Mouse (Mus musculus) adrenal gland, postnatal 0 days (tissue): Measurements from ENCODE around the gene Klk8. TPM values are rescaled to one million over a fixed set of nuclear protein-coding genes. Genes with fewer than 3 reads are reported as not detected.

ENCODE experiments used
- polyA plus RNA-seq: library from polyadenylated mRNA; unstranded; fragments of >200 nt; fragmentation: Nextera tagmentation; extraction: Ambion mirVana; gene quantifications from 2 replicates; pipeline ENCODE4 v1.2.1, GENCODE M21; 2015

Gene Klk8
- polyA plus RNA-seq, result 7.3 and 16.9 TPM in 2 replicates

DNA sequence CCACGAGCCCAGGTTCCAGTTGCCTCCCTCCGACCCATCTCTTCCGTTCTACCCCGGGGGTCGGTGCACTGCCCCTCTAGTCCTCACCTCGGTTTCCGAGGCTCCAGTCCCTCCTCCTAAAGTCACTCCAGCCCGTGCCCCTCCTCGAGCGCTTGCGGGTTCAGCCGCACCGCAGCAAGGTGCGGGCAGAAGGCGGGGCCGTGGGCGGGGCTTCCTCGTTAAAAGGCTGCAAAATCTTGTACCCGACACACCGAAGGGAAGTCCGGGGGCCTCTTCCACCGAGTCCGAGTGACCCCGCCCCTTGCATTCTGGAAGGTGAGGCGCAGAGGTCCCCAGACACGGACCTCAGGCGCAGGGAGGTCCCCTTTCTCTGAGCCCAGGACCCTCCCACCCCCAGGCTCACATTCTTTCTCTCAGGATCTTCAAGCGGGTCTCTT, at the start of gene Klk8:
Gene Klk8 (plus strand): TSS at position 245 of the 437 bp plus-strand sequence.

DNA sequence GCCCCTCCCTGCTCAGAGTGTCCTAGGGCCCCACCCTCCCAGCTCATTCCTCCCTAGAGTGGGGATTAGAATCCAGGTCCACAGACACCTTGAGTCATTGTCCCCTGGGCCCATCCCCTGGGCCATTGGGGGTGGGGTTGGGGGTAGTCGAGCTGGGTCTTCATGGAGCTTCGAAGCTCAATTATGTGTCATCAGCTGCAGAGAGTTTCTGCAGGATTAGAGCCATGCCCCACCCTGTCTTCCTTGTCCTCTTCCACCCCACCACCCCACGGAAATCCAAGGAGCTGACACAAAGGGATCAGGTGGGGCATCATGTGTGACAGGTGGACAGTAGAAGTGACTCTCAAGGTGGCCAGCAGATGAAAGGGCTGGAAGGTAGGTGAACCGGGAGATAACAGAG, 28.8 kb upstream of the Klk8 start, which contains the start of gene Klk12:
Gene Klk12 (plus strand): TSS at position 301 of the 400 bp plus-strand sequence.

DNA sequence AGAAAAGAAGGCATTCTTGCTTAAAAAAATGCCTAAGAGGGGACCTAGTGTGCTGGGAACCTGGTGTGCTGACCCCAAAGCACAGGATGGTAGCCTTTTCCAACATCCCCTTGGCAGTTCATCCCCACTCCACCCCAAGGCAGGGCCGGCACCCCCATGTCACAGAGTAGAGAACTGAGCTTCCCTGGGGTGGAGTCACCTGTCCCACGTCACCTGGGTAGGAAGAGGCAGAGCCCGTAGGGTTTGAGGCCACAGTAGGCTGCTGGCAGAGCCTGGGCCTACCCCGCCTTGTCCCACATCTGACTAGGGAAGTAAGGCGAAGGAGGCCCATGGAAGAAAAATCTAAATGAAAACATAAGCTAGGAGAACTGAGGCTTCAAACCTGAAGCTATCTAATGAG, 23.0 kb upstream of the Klk8 start, which contains the start of gene Klk11:
Gene Klk11 (plus strand): TSS at position 241 of the 400 bp plus-strand sequence.

DNA sequence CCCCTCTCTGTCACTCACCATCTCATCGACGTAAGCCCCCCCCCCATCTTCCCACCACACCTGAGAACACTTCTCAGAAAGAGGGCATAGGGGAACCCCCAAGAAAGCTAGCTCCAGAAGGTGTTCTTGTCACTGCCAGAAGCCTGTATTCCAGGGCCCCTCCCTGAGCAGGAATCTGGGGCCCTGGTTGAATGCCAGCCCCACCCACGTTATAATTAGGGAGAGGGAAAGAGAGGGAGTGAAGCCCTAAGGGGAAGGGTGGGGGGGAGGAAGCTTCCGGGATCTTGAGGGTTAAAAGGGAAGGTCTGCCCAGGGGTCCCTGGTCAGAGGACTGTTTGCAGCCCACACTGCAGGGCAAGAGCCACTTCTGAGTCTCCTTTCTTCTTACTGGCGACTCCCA, 16.6 kb upstream of the Klk8 start, which contains the start of gene Klk10:
Gene Klk10 (plus strand): TSS at position 290 of the 400 bp plus-strand sequence.

DNA sequence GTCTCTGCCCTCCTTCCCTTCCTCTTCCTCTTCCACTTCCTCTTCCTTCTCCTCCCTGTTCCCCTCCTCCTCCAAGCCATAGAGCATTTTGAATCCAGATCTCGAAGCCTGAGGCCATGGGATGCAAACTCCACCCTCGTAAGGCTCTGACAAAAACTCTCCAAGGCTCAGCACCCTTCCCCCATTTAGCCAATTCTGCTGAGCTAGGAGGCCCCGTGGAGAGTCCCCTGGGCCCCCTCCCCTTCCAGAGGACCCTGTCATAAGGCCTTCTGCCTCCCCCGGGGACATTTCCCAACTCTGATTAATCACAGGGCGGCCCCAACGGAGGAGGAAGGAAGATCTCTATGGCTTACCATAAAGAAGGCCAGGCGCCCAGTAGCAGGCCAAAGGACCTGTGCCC, 5.8 kb upstream of the Klk8 start, which contains the start of gene Klk9:
Gene Klk9 (plus strand): TSS at position 301 of the 400 bp plus-strand sequence.

DNA sequence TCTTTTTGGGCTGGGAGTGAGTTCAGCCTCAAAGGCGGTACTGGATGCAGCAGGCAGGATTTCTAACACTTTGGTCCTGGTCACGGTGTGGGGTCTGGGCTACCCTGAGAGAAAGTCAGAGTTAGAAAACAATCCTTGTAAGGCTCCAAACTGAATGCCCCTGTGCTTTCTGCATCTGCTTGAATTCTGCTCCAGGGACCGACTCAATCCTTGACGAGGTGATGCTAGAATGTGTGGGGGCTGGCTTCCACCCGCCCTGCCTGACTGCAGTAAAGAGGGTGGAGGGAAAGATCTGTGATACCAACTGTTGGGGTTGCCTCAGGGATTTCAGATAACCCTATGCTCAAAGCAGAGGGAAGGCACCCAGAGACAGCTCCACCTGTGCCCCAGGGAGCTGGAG, 13.6 kb downstream of the Klk8 start, which contains the start of gene Klk7:
Gene Klk7 (plus strand): TSS at position 301 of the 400 bp plus-strand sequence.

DNA sequence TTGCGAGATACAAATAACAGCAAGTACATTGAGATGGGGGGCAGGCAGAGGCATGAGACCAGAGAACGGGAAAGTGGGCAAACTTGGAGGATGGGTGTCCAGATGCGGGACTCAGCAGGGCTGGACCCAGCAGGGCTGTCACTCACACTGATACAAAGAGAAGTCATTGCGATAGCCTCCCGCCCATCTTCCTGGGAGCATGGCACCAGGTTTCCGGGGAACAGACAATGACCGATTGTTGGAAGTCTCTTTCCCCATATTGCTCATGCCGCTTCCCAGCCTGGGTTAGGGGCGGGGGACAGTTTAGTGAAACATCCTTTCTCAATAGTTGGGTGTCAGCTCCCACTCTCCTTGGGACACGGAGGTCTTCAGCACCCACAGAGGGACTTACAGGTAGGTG, 26.8 kb downstream of the Klk8 start, which contains the start of gene Klk6:
Gene Klk6 (plus strand): TSS at position 301 of the 400 bp plus-strand sequence.

DNA sequence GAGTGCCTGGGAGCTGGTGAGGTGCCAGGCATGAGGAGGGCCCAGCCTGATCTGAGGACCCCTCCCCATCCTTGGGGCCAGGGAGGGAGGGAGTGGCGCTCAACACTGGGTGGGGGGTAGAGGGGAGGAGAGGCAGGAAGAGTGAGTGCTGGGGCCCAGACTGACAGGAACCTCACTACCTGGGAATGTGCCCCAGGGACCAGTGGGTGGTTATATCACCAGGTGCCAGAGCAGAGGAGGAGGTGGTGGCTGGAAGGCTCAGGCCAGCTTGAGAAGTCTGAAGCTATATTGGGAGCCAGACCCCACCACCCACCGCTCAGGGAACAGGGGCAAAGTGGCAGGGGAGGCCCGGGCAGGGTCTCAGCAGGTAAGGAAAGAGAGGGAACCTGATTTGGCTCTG, 44.3 kb downstream of the Klk8 start, which contains the start of gene Klk5:
Gene Klk5 (plus strand): TSS at position 271 of the 400 bp plus-strand sequence.

Other genes with a start within 250 kb of the Klk8 start
- gene Zfp658, start 235.3 kb upstream of the Klk8 start, polyA plus RNA-seq, result 1.6 and 2.8 TPM in 2 replicates
- 7.7 and 9.8 TPM in 2 replicates for gene Zfp719, start 218.0 kb upstream of the Klk8 start, polyA plus RNA-seq
- gene Zfp819, start 190.4 kb upstream of the Klk8 start, polyA plus RNA-seq, result not detected in 2 replicates
- gene Ceacam18, start 162.9 kb upstream of the Klk8 start, polyA plus RNA-seq, result 0.28 TPM in 1 of 2 replicates, not detected in the other
- 1.3 and 1.4 TPM in 2 replicates for gene Siglece, start 137.4 kb upstream of the Klk8 start, polyA plus RNA-seq
- gene Ctu1, start 125.6 kb upstream of the Klk8 start, polyA plus RNA-seq, result 6.4 and 8.3 TPM in 2 replicates
- not detected in 2 replicates for gene Klk14, start 107.2 kb upstream of the Klk8 start, polyA plus RNA-seq
- 0.23 TPM in 1 of 2 replicates, not detected in the other for gene Klk13, start 85.0 kb upstream of the Klk8 start, polyA plus RNA-seq
- not detected in 2 replicates for gene Klk12, start 28.7 kb upstream of the Klk8 start, polyA plus RNA-seq
- gene Klk11, start 23.0 kb upstream of the Klk8 start, polyA plus RNA-seq, result 0.14 and 0.38 TPM in 2 replicates
- gene Klk10, start 16.5 kb upstream of the Klk8 start, polyA plus RNA-seq, result 2.2 and 3.9 TPM in 2 replicates
- gene Klk9, start 5.7 kb upstream of the Klk8 start, polyA plus RNA-seq, result 0.19 TPM in 1 of 2 replicates, not detected in the other
- gene Klk7, start 13.7 kb downstream of the Klk8 start, polyA plus RNA-seq, result 0.17 TPM in 1 of 2 replicates, not detected in the other
- gene Klk6, start 26.9 kb downstream of the Klk8 start, polyA plus RNA-seq, result not detected in 2 replicates
- gene Klk5, start 44.4 kb downstream of the Klk8 start, polyA plus RNA-seq, result not detected in 2 replicates
- gene Klk4, start 83.6 kb downstream of the Klk8 start, polyA plus RNA-seq, result not detected in 2 replicates
- not detected in 2 replicates for gene Klk15, start 136.2 kb downstream of the Klk8 start, polyA plus RNA-seq
- not detected in 2 replicates for gene Klk1b8, start 153.1 kb downstream of the Klk8 start, polyA plus RNA-seq
- not detected in 2 replicates for gene Klk1b1, start 169.2 kb downstream of the Klk8 start, polyA plus RNA-seq
- gene Klk1b9, start 178.5 kb downstream of the Klk8 start, polyA plus RNA-seq, result not detected in 2 replicates
- gene Klk1b11, start 198.3 kb downstream of the Klk8 start, polyA plus RNA-seq, result not detected in 2 replicates
- gene Klk1b26, start 214.6 kb downstream of the Klk8 start, polyA plus RNA-seq, result not detected in 2 replicates